Mouse (Mus musculus) olfactory bulb, adult 2 months (tissue): ENCODE results near the gene Cfd. TPM values are rescaled to one million over a fixed set of nuclear protein-coding genes. Genes with fewer than 3 reads are reported as not detected.

Source experiments
- H3K27ac ChIP-seq: fragments of 200-500 bp; 2 replicates; pipeline ENCODE4 v1.5.1; 2012; ENCODE audit warnings: low read depth, low read length; ENCODE audit not compliant: insufficient read depth
- H3K4me1 ChIP-seq: fragments of 200-500 bp; 2 replicates; pipeline ENCODE4 v1.6.1; 2012; ENCODE audit warnings: low read length; ENCODE audit not compliant: control insufficient read depth, insufficient read depth
- H3K4me3 ChIP-seq: fragments of 200-500 bp; 2 replicates; pipeline ENCODE4 v1.5.1; 2012; ENCODE audit warnings: mild to moderate bottlenecking, low read depth, low read length, moderate library complexity; ENCODE audit not compliant: insufficient read depth
- CTCF ChIP-seq: fragments of 200-500 bp; IDR thresholded peaks from 2 replicates; pipeline ENCODE4 v1.5.1; 2012; ENCODE audit warnings: low read depth, mild to moderate bottlenecking, low read length, moderate library complexity; ENCODE audit not compliant: insufficient read depth
- POLR2A ChIP-seq: fragments of 200-500 bp; IDR thresholded peaks from 2 replicates; pipeline ENCODE4 v1.6.1; 2012; ENCODE audit warnings: mild to moderate bottlenecking, low read depth, low read length, moderate library complexity; ENCODE audit not compliant: insufficient read depth
- WGBS: fragments of 180-500 bp; shearing (Covaris S2); methylation state at CpG from one replicate; pipeline ENCODE4 v1.1.7; 2018; 5-methylcytosine and 5-hydroxymethylcytosine counted together
- polyA plus RNA-seq: library from polyadenylated mRNA; stranded (reverse); fragments of >200 nt; gene quantifications from 2 replicates; pipeline ENCODE4 v1.2.4, GENCODE M21; 2012; ENCODE audit warnings: low replicate concordance; ENCODE audit not compliant: missing spikeins, insufficient read depth, insufficient read length

Cfd gene
- polyA plus RNA-seq, 1 experiment = not detected

GRCm38 (mm10) chr10:79919251-79919849 lies 28.7 kb downstream of the Cfd start:
- Histone ChIP-seq H3K4me1 (peaks cover 47% of the 10 kb centered on the region), H3K27ac (no peak overlapping the region), H3K4me3 (no peak overlapping the region)
- 24% methylated on average over 21 of the region's 21 CpGs for WGBS
- no peak for TF ChIP-seq CTCF
- no peak for TF ChIP-seq POLR2A

- Histone ChIP-seq H3K27ac (no peak overlapping the region), H3K4me1 (peaks cover 40% of the 10 kb centered on the region), H3K4me3 (no peak overlapping the region)
- TF ChIP-seq POLR2A (no peak), CTCF (no peak)
- WGBS = 29% methylated on average over 26 of the region's 26 CpGs
Measured at GRCm38 (mm10) chr10:79920056-79920890, 29.6 kb downstream of the Cfd start.

- TF ChIP-seq CTCF (no peak), POLR2A (no peak)
- Histone ChIP-seq H3K4me1 (peaks cover 37% of the 10 kb centered on the region), H3K27ac (no peak within 1 kb of the TSS), H3K4me3 (peak within 1 kb of the TSS; percentile 41)
- WGBS = 11% methylated on average over 41 of the region's 41 CpGs
Measured at GRCm38 (mm10) chr10:79920958-79921535, 30.4 kb downstream of the Cfd start, which contains the start of gene R3hdm4. Gene R3hdm4, minus strand, starts transcription at chr10:79921208.

- WGBS = 12% methylated on average over 34 of the region's 34 CpGs
- TF ChIP-seq CTCF (no peak), POLR2A (no peak)
- Histone ChIP-seq H3K27ac (no peak overlapping the region), H3K4me1 (peaks cover 40% of the 10 kb centered on the region), H3K4me3 (peak overlapping the region; percentile 41)
Measured at GRCm38 (mm10) chr10:79921572-79921971, 30.9 kb downstream of the Cfd start.

GRCm38 (mm10) chr10:79924998-79925784 lies 34.5 kb downstream of the Cfd start:
- Histone ChIP-seq H3K4me3 (no peak overlapping the region), H3K27ac (no peak overlapping the region), H3K4me1 (peaks cover 49% of the 10 kb centered on the region)
- 12% methylated on average over 29 of the region's 29 CpGs for WGBS
- TF ChIP-seq CTCF = peak; percentile 99
- TF ChIP-seq POLR2A = no peak

- H3K4me1 ChIP-seq = peaks cover 42% of the 10 kb centered on the region
- H3K4me3 ChIP-seq = peak overlapping the region; percentile 83
- no peak for TF ChIP-seq CTCF
- no peak overlapping the region for H3K27ac ChIP-seq
- WGBS = 6% methylated on average over 15 of the region's 15 CpGs
Measured at GRCm38 (mm10) chr10:79925785-79926490, 35.3 kb downstream of the Cfd start.

- Histone ChIP-seq H3K27ac (peak within 1 kb of the TSS; percentile 76), H3K4me3 (peak within 1 kb of the TSS; percentile 83), H3K4me1 (peaks cover 34% of the 10 kb centered on the region)
- under 1% methylated on average over 63 of the region's 63 CpGs for WGBS
- TF ChIP-seq POLR2A (0 out of 2 replicates have a peak, but pooled peaks have one; percentile 21), CTCF (0 out of 2 replicates have a peak, but pooled peaks have one; percentile 6)
Measured at GRCm38 (mm10) chr10:79926491-79927323, 36.1 kb downstream of the Cfd start, which contains the start of gene Arid3a. Gene Arid3a, plus strand, starts transcription at chr10:79927043.
